Comparison of ENCODE assay signal across 8 mouse cellular contexts in genomic region chr2:108827106-108827838, GRCm38 (mm10).
DNase-seq lines count a peak whose midpoint lies in the region; ATAC-seq lines count a peak whose summit lies in the region.

No protein-coding gene starts in this region.

- no peaks in the 10 kb centered on the region for H3K4me1 ChIP-seq in liver, embryonic 11.5 days (replicated peaks; ENCODE audit: control insufficient read depth, insufficient read depth, low read length)
- no peaks in the 10 kb centered on the region for H3K4me1 ChIP-seq in liver, embryonic 12.5 days
- peaks cover 19% of the 10 kb centered on the region for H3K4me1 ChIP-seq in embryonic facial prominence, embryonic 13.5 days
- no peaks in the 10 kb centered on the region for H3K4me1 ChIP-seq in hindbrain, embryonic 11.5 days (replicated peaks; ENCODE audit: control insufficient read depth, insufficient read depth, low read length)

- H3K36me3 ChIP-seq in liver, embryonic 11.5 days (ENCODE audit: control insufficient read depth, insufficient read depth, low read length): no peaks in the 10 kb centered on the region
- H3K36me3 ChIP-seq in liver, embryonic 12.5 days: no peaks in the 10 kb centered on the region
- H3K36me3 ChIP-seq in embryonic facial prominence, embryonic 13.5 days: no peaks in the 10 kb centered on the region
- H3K36me3 ChIP-seq in hindbrain, embryonic 11.5 days (ENCODE audit: control insufficient read depth, insufficient read depth, low read length): no peaks in the 10 kb centered on the region

- intact Hi-C loops in left cerebral cortex, postnatal 10 days (cut with DNase I): no loop called here

- H3K27me3 ChIP-seq in liver, embryonic 11.5 days (replicated peaks; ENCODE audit: control insufficient read depth, insufficient read depth, low read length): no peaks in the 10 kb centered on the region
- no peaks in the 10 kb centered on the region for H3K27me3 ChIP-seq in liver, embryonic 12.5 days (replicated peaks)
- H3K27me3 ChIP-seq in embryonic facial prominence, embryonic 13.5 days: no peaks in the 10 kb centered on the region
- H3K27me3 ChIP-seq in hindbrain, embryonic 11.5 days (ENCODE audit: control insufficient read depth, insufficient read depth, low read length): no peaks in the 10 kb centered on the region

- H3K4me3 ChIP-seq in liver, embryonic 11.5 days (ENCODE audit: low read depth, low read length): no peak overlapping the region
- H3K4me3 ChIP-seq in liver, embryonic 12.5 days: no peak overlapping the region
- no peak overlapping the region for H3K4me3 ChIP-seq in embryonic facial prominence, embryonic 13.5 days
- H3K4me3 ChIP-seq in hindbrain, embryonic 11.5 days (ENCODE audit: low read depth, low read length): 0 out of 2 replicates have a peak overlapping the region, but pooled peaks have one; percentile 8

- no peak overlapping the region for H3K4me2 ChIP-seq in liver, embryonic 11.5 days
- no peak overlapping the region for H3K4me2 ChIP-seq in liver, embryonic 12.5 days
- H3K4me2 ChIP-seq in embryonic facial prominence, embryonic 13.5 days: peak overlapping the region; percentile 39
- peak overlapping the region; percentile 25; the same call in 1 of the 2 replicates for H3K4me2 ChIP-seq in hindbrain, embryonic 11.5 days (replicated peaks; ENCODE audit: low read depth, low read length)

- no peak for ATAC-seq in liver, embryonic 11.5 days (replicated peaks; ENCODE audit: low FRiP score)
- ATAC-seq in liver, embryonic 12.5 days: no peak
- peak; percentile 74 for ATAC-seq in embryonic facial prominence, embryonic 13.5 days (ENCODE audit: insufficient number of reproducible peaks, insufficient read depth, low FRiP score, low TSS enrichment, low read depth)
- peak; percentile 93 for ATAC-seq in hindbrain, embryonic 11.5 days (ENCODE audit: low FRiP score)

- WGBS in liver, embryonic 11.5 days: 17% methylated on average over 12 of the region's 12 CpGs
- WGBS in liver, embryonic 12.5 days (ENCODE audit: insufficient replicate concordance): 16% methylated on average over 12 of the region's 12 CpGs
- WGBS in embryonic facial prominence, embryonic 13.5 days: 5% methylated on average over 12 of the region's 12 CpGs
- WGBS in hindbrain, embryonic 11.5 days: 3% methylated on average over 12 of the region's 12 CpGs

- no peak overlapping the region for H3K27ac ChIP-seq in liver, embryonic 11.5 days (ENCODE audit: low read depth, low read length)
- no peak overlapping the region for H3K27ac ChIP-seq in liver, embryonic 12.5 days
- peak overlapping the region; percentile 23; the same call in 1 of the 2 replicates for H3K27ac ChIP-seq in embryonic facial prominence, embryonic 13.5 days
- H3K27ac ChIP-seq in hindbrain, embryonic 11.5 days (ENCODE audit: low read depth, low read length): peak overlapping the region; percentile 19

- no peak overlapping the region for H3K9ac ChIP-seq in liver, embryonic 11.5 days (ENCODE audit: low read depth, low read length)
- no peak overlapping the region for H3K9ac ChIP-seq in liver, embryonic 12.5 days
- H3K9ac ChIP-seq in embryonic facial prominence, embryonic 13.5 days: no peak overlapping the region
- peak overlapping the region; percentile 20 for H3K9ac ChIP-seq in hindbrain, embryonic 11.5 days (ENCODE audit: low read depth, low read length)

- peak; percentile 32 for DNase-seq in liver, embryonic 11.5 days (ENCODE audit: low spot score)
- DNase-seq in hindbrain, embryonic 11.5 days (ENCODE audit: low spot score): peak; percentile 67
- DNase-seq in neural tube, embryonic 10.5 days (ENCODE audit: extremely low spot score, low spot score): peak; percentile 72
- no peak for DNase-seq in adrenal gland, postnatal 14 days
- no peak for DNase-seq in frontal cortex, postnatal 14 days (ENCODE audit: low spot score in 2 of 2)
- no peak for DNase-seq in left cerebral cortex, postnatal 10 days (ENCODE audit: extremely low spot score in 1 of 2, low spot score in 2 of 2)

- no peaks in the 10 kb centered on the region for H3K9me3 ChIP-seq in liver, embryonic 11.5 days (ENCODE audit: control insufficient read depth, low read length)
- no peaks in the 10 kb centered on the region for H3K9me3 ChIP-seq in liver, embryonic 12.5 days (replicated peaks)
- no peaks in the 10 kb centered on the region for H3K9me3 ChIP-seq in embryonic facial prominence, embryonic 13.5 days
- no peaks in the 10 kb centered on the region for H3K9me3 ChIP-seq in hindbrain, embryonic 11.5 days (ENCODE audit: control insufficient read depth, low read length)

Comparison
In these comparisons a context has a peak if more than half of its experiments do, and no peak if none do; other contexts are left out.
1. ATAC-seq: peak in embryonic facial prominence, embryonic 13.5 days (single experiment) and hindbrain, embryonic 11.5 days (single experiment); none in liver, embryonic 11.5 days (single experiment) and liver, embryonic 12.5 days (single experiment).
2. DNase-seq: peak in liver, embryonic 11.5 days (single experiment), hindbrain, embryonic 11.5 days (single experiment) and neural tube, embryonic 10.5 days (single experiment); none in adrenal gland, postnatal 14 days (single experiment), frontal cortex, postnatal 14 days (0 of 2) and left cerebral cortex, postnatal 10 days (0 of 2).
3. H3K27ac ChIP-seq: peak in embryonic facial prominence, embryonic 13.5 days (single experiment) and hindbrain, embryonic 11.5 days (single experiment); none in liver, embryonic 11.5 days (single experiment) and liver, embryonic 12.5 days (single experiment).
4. H3K4me2 ChIP-seq: peak in embryonic facial prominence, embryonic 13.5 days (single experiment) and hindbrain, embryonic 11.5 days (single experiment); none in liver, embryonic 11.5 days (single experiment) and liver, embryonic 12.5 days (single experiment).